Mouse (Mus musculus): ENCODE measurements around the gene Arl1. TPM values are rescaled to one million over a fixed set of nuclear protein-coding genes. Genes with fewer than 3 reads are reported as not detected.

Arl1 gene
- 62.5 TPM for polyA plus RNA-seq (2017; shearing (Covaris generic))

DNA sequence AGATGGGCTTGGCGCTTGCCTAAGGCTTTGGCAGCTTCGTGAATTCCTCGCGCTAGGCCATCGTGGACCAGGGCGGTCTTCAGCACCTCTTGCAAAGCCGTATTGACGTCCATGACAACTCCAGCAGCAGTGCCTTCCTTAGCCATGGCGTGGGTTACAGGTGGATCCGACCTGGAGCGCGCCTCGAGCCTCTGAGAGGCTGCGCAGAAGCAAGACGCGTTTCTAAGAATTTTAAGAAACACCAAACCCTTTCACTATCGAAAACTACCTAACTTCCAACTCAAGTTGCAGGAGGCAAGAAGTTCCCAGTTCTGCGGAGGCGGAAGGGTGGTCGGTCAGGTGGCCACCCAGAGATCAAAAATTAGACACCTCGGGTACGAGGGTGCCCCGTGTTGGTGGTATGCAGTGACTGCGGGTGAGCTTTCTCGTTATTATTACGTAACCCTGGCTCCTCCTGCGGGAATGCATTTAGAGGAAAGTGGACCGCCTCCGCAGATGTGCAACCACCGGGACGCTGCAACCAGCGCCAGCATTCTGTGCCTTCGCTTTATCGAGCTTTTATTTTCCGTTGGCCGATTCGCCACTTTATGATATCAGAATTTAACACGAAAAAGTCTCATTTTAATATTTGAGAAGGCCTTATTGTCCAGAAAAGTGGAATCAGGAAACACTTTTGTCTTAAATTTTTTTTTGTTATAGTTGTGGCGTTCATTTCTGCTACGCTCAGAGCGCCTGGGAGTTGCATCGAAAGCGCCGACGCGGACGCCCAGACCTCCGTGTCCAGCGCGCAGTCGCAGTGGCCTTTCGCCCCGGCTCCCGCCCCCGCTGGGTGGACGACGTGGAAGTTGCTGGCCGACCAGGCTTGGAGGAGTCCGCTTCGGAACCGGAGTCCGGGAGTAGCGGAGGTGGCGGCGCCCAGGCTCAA lies at the start of gene Arl1:
Arl1 (plus strand) TSS at position 288 of the 925 bp plus-strand sequence.

DNA sequence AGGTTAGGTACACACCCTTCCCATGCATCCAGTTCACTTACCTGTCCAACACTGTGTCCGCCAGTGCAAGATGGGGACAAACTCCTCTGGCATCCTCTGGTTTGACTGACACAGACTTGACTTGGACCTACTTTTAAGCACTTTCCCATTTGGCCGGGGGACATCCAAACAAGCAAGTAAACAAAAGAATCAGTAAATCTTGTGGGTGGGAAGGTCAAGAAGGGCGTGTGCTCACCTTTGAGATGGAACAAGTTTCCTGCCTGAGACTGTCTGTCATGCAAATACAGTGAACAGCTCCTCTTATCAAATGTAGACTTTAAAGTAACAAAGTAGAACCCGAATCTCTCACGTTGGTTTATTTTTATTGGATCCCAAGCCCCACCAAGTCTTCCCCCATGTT lies 45.7 kb upstream of the Arl1 start, which contains the start of gene Spic:
Spic (minus strand) TSS at position 91 of the 400 bp plus-strand sequence.

Other genes with a start within 250 kb of the Arl1 start
- gene Chpt1, start 226.8 kb upstream of the Arl1 start, polyA plus RNA-seq (2017; shearing (Covaris generic)) = 19.6 TPM
- not detected for gene Mybpc1, start 125.7 kb upstream of the Arl1 start, polyA plus RNA-seq (2017; shearing (Covaris generic))
- 0.34 TPM for gene Spic, start 45.8 kb upstream of the Arl1 start, polyA plus RNA-seq (2017; shearing (Covaris generic))
- gene Utp20, start 95.9 kb downstream of the Arl1 start, polyA plus RNA-seq (2017; shearing (Covaris generic)) = 22.8 TPM
- 0.06 TPM for gene Slc5a8, start 155.1 kb downstream of the Arl1 start, polyA plus RNA-seq (2017; shearing (Covaris generic))

Measured in effector memory CD4-positive, alpha-beta T cell, adult 5 months (primary cell).